21 mouse cellular contexts compared by ENCODE assay signal in genomic region chr9:117059586-117059985, GRCm38 (mm10).
DNase-seq lines count a peak whose midpoint lies in the region; ATAC-seq and TF ChIP-seq lines count a peak whose summit lies in the region.
"Had no signal": no experiment of that assay in that cellular context is flagged by ENCODE, and none has a peak within 500 bp of the region (broad histone marks: within the 10 kb centered on the region; RNA-seq: fewer than 3 reads in every experiment).

No protein-coding gene starts in this region.

- H3K4me3 ChIP-seq in heart, adult 2 months: no peak overlapping the region
- no peak overlapping the region for H3K4me3 ChIP-seq in heart, embryonic 11.5 days (ENCODE audit: low read depth, low read length)
- no peak overlapping the region for H3K4me3 ChIP-seq in hindbrain, postnatal 0 days (ENCODE audit: low read length)
- H3K4me3 ChIP-seq: embryonic facial prominence, embryonic 10.5 days; liver, embryonic 12.5 days; megakaryocyte, embryonic 14.5 days; midbrain, embryonic 13.5 days had no signal

- DNase-seq in heart, adult 2 months: peak; percentile 40 to 47
- DNase-seq in gastrocnemius, adult 8-10 months (ENCODE audit: low spot score in 2 of 2): peak; percentile 5 to 19
- peak; percentile 25 to 35 for DNase-seq in heart, adult 9 months (ENCODE audit: low spot score in 2 of 2)
- peak; percentile 32 for DNase-seq in skeletal muscle tissue, adult 2 months (ENCODE audit: low read depth, low spot score)
- DNase-seq in kidney, adult 18-20 months: no peak
- DNase-seq in hindbrain, postnatal 0 days (ENCODE audit: low spot score): no peak
- DNase-seq: adrenal gland, postnatal 25 days; cerebellum, adult 9-11 months; kidney, adult 8-10 months; kidney, postnatal 10 days; left cerebral cortex, postnatal 4 days; lung, adult 18-20 months; lung, postnatal 10 days had no signal

- intact Hi-C loops in heart, adult 2 months (cut with DNase I): no loop called here

- no peaks in the 10 kb centered on the region; the same call in 1 of the 2 replicates for H3K79me2 ChIP-seq in heart, adult 2 months (replicated peaks; ENCODE audit: control insufficient read depth, insufficient read depth, low read length)

- no peak for ATAC-seq in heart, embryonic 11.5 days (replicated peaks; ENCODE audit: insufficient number of reproducible peaks, low FRiP score, low TSS enrichment)
- no peak for ATAC-seq in hindbrain, postnatal 0 days
- ATAC-seq: forebrain, embryonic 16.5 days; inflammation-experienced regulatory T-cells, adult 6 months; liver, embryonic 12.5 days; midbrain, embryonic 13.5 days had no signal

- 46% methylated on average over 1 of the region's 1 CpGs for WGBS in heart, adult 2 months
- WGBS in heart, embryonic 11.5 days (ENCODE audit: insufficient replicate concordance): 82% methylated on average over 1 of the region's 1 CpGs
- WGBS in hindbrain, postnatal 0 days: 93% methylated on average over 1 of the region's 1 CpGs

- H3K4me2 ChIP-seq in heart, embryonic 11.5 days: no peak overlapping the region
- no peak overlapping the region for H3K4me2 ChIP-seq in hindbrain, postnatal 0 days (ENCODE audit: low read depth, low read length)
- H3K4me2 ChIP-seq: liver, embryonic 12.5 days; midbrain, embryonic 13.5 days had no signal

- no peak overlapping the region for H3K9ac ChIP-seq in heart, adult 2 months (ENCODE audit: low read depth, low read length)
- H3K9ac ChIP-seq in heart, embryonic 11.5 days (ENCODE audit: low read depth, low read length): no peak overlapping the region
- no peak overlapping the region for H3K9ac ChIP-seq in hindbrain, postnatal 0 days (replicated peaks; ENCODE audit: low read length)
- H3K9ac ChIP-seq: liver, embryonic 12.5 days; midbrain, embryonic 13.5 days had no signal

- no peak for TF ChIP-seq EP300 in heart, adult 2 months (IDR thresholded peaks at IDR 0.05; ENCODE audit: insufficient read depth, low read depth, low read length)

- no peak overlapping the region for H3K27ac ChIP-seq in heart, adult 2 months
- no peak overlapping the region for H3K27ac ChIP-seq in heart, embryonic 11.5 days (ENCODE audit: low read depth, low read length)
- no peak overlapping the region for H3K27ac ChIP-seq in hindbrain, postnatal 0 days
- H3K27ac ChIP-seq: embryonic facial prominence, embryonic 10.5 days; liver, embryonic 12.5 days; midbrain, embryonic 13.5 days; stomach, postnatal 0 days had no signal

- H3K9me3 ChIP-seq in heart, embryonic 11.5 days (replicated peaks; ENCODE audit: control insufficient read depth, low read length): no peaks in the 10 kb centered on the region
- no peaks in the 10 kb centered on the region for H3K9me3 ChIP-seq in hindbrain, postnatal 0 days (ENCODE audit: low read length)
- H3K9me3 ChIP-seq: embryonic facial prominence, embryonic 10.5 days; liver, embryonic 12.5 days; midbrain, embryonic 13.5 days had no signal

- no peak for TF ChIP-seq CTCF in heart, adult 2 months (IDR thresholded peaks at IDR 0.05)
- TF ChIP-seq CTCF in hindbrain, postnatal 0 days (IDR thresholded peaks at IDR 0.05; ENCODE audit: low read depth): no peak

- no peaks in the 10 kb centered on the region; the same call in 1 of the 2 replicates for H3K36me3 ChIP-seq in heart, adult 2 months (ENCODE audit: control insufficient read depth, insufficient read depth, low read length)
- no peaks in the 10 kb centered on the region for H3K36me3 ChIP-seq in heart, embryonic 11.5 days (ENCODE audit: control insufficient read depth, insufficient read depth, low read length)
- no peaks in the 10 kb centered on the region for H3K36me3 ChIP-seq in hindbrain, postnatal 0 days (ENCODE audit: insufficient read depth, low read length)
- H3K36me3 ChIP-seq: embryonic facial prominence, embryonic 10.5 days; liver, embryonic 12.5 days; midbrain, embryonic 13.5 days had no signal

- peaks cover 8% of the 10 kb centered on the region for H3K4me1 ChIP-seq in heart, adult 2 months (ENCODE audit: control insufficient read depth, insufficient read depth, low read length)
- H3K4me1 ChIP-seq in heart, embryonic 11.5 days (ENCODE audit: control insufficient read depth, insufficient read depth, low read length): no peaks in the 10 kb centered on the region
- no peaks in the 10 kb centered on the region for H3K4me1 ChIP-seq in hindbrain, postnatal 0 days (ENCODE audit: insufficient read depth, low read length)
- H3K4me1 ChIP-seq: liver, embryonic 12.5 days; megakaryocyte, embryonic 14.5 days; midbrain, embryonic 13.5 days had no signal

- H3K27me3 ChIP-seq in heart, adult 2 months (ENCODE audit: control insufficient read depth, insufficient read depth, low read length): no peaks in the 10 kb centered on the region
- no peaks in the 10 kb centered on the region for H3K27me3 ChIP-seq in heart, embryonic 11.5 days (ENCODE audit: control insufficient read depth, insufficient read depth, low read length)
- no peaks in the 10 kb centered on the region for H3K27me3 ChIP-seq in hindbrain, postnatal 0 days (ENCODE audit: insufficient read depth, low read length)
- H3K27me3 ChIP-seq: liver, embryonic 12.5 days; megakaryocyte, embryonic 14.5 days; midbrain, embryonic 13.5 days had no signal

- TF ChIP-seq POLR2A in heart, adult 2 months (IDR thresholded peaks at IDR 0.05; ENCODE audit: insufficient read depth, low read depth, low read length): no peak

Comparison
In these comparisons a context has a peak if more than half of its experiments do, and no peak if none do; other contexts are left out.
1. DNase-seq: peak in heart, adult 2 months (2 of 2), gastrocnemius, adult 8-10 months (2 of 2), heart, adult 9 months (2 of 2) and skeletal muscle tissue, adult 2 months (single experiment); none in kidney, adult 18-20 months (single experiment) and hindbrain, postnatal 0 days (single experiment).